Mouse (Mus musculus) liver, postnatal 0 days (tissue): ENCODE measurements around the gene Ccdc194.

Experiments
- CTCF ChIP-seq: sonication (generic); IDR thresholded peaks from 2 replicates; pipeline ENCODE4 v1.5.1; 2016; ENCODE audit warnings: antibody characterized with exemption, low read depth
- EP300 ChIP-seq: IDR thresholded peaks from 2 replicates; pipeline ENCODE4 v1.6.1; 2016; ENCODE audit warnings: antibody characterized with exemption, low read depth, mild to moderate bottlenecking

GRCm38 (mm10) chr8:71474785-71475701 lies 50.5 kb downstream of the Ccdc194 start:
- TF ChIP-seq CTCF, result no peak
- TF ChIP-seq EP300, result no peak
